Mouse (Mus musculus): Measurements from ENCODE around the gene Ddx54. TPM values are rescaled to one million over a fixed set of nuclear protein-coding genes. Genes with fewer than 3 reads are reported as not detected.
A peak's percentile ranks its signal among the peaks of the same experiment; 100 is the strongest.

Gene Ddx54
- polyA plus RNA-seq, 1 experiment from 2014 or later: 46.5 TPM

GRCm38 (mm10) chr5:120570289-120570897, 42.1 kb upstream of the Ddx54 start:
- Histone ChIP-seq H3K9ac (no peak overlapping the region), H3K4me3 (no peak overlapping the region), H3K4me2 (replicated peaks) (peak overlapping the region; percentile 20), H3K27ac (peak overlapping the region; percentile 83; the same call in 1 of the 2 replicates), H3K4me1 (peaks cover 78% of the 10 kb centered on the region), H3K9me3 (no peaks in the 10 kb centered on the region), H3K27me3 (no peaks in the 10 kb centered on the region), H3K36me3 (peaks cover 5% of the 10 kb centered on the region; the same call in 1 of the 2 replicates)
- ATAC-seq (ENCODE audit: low FRiP score, low read depth): no peak
- 74% methylated on average over 11 of the region's 11 CpGs for WGBS

DNA sequence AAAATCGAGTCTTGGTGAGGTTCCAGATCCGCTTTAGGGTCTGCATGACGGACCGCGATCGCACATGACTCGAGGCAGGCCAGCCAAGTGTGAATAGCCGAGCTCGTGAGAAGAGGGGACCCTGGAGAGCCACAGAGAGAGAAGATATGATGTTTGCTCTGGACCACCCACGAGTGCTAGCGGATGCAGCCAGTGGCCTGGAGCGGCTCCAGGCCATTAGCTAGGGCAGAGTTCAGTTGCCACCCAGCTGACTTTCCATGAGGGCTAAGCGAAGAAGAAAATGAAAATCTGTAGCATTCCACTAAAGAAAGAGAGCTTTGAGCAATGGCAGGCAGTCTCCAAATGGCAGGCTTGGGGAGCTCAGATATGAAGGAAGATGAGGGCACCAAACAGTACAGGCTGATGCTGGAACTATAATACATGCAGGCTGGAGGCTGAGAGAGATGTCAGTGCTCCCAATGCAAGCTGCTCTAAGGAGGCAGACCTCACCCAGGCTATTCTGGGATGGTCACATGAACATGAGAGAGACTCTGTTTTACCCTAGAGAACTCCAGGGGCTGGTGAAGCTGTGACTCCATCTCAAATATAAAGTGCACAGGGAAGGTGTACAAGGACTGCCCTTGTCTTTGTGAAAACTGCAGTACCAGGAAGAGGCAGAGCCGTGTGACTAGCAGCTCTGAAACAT, 41.3 kb upstream of the Ddx54 start:
- 35% methylated on average over 14 of the region's 14 CpGs for WGBS
- no peak overlapping the region for H3K9ac ChIP-seq
- H3K4me3 ChIP-seq: no peak overlapping the region
- H3K4me2 ChIP-seq (replicated peaks): peak overlapping the region; percentile 20
- peaks cover 5% of the 10 kb centered on the region; the same call in 1 of the 2 replicates for H3K36me3 ChIP-seq
- H3K4me1 ChIP-seq: peaks cover 70% of the 10 kb centered on the region
- H3K9me3 ChIP-seq: no peaks in the 10 kb centered on the region
- H3K27ac ChIP-seq: peak overlapping the region; percentile 83
- H3K27me3 ChIP-seq: no peaks in the 10 kb centered on the region
- ATAC-seq (ENCODE audit: low FRiP score, low read depth): no peak

DNA sequence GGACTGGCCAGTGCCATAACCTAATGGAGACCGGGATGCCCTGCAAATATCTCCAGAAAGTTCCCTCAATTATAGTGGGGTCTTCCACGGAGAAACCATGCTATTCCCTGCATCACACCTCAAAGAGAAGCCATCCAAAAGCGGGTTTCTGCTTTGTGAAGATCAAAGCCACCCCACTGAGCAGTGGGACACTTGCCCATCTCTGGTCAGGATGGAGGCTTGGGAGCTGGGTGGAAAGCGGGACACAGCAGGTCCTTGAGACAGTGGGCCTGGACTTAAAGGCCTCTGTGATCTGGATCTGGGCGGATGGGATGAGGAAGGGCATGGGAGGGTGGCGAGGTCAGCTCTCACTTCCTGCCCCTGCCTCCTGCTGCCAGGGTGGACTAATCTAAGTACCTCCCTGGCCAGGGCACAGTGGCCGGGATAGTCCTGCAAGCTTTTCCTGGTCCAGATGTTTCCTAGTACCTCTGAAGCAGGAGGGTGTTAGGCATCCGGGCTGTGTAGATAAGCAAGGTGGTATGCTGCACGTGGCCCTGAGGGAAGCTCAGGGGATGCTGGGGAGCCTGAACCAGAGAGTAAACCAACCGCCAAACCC, 38.0 kb upstream of the Ddx54 start:
- H3K4me2 ChIP-seq (replicated peaks): no peak overlapping the region
- H3K27me3 ChIP-seq: no peaks in the 10 kb centered on the region
- H3K27ac ChIP-seq: no peak overlapping the region
- H3K9ac ChIP-seq: no peak overlapping the region; the same call in 1 of the 2 replicates
- peaks cover 5% of the 10 kb centered on the region; the same call in 1 of the 2 replicates for H3K36me3 ChIP-seq
- 66% methylated on average over 10 of the region's 10 CpGs for WGBS
- H3K4me3 ChIP-seq: no peak overlapping the region
- H3K9me3 ChIP-seq: no peaks in the 10 kb centered on the region
- ATAC-seq (ENCODE audit: low FRiP score, low read depth): no peak
- H3K4me1 ChIP-seq: peaks cover 69% of the 10 kb centered on the region

- Histone ChIP-seq H3K36me3 (peaks cover 10% of the 10 kb centered on the region), H3K4me3 (no peak overlapping the region), H3K27ac (peak overlapping the region; percentile 44; the same call in 1 of the 2 replicates), H3K4me2 (replicated peaks) (no peak overlapping the region), H3K9me3 (no peaks in the 10 kb centered on the region), H3K9ac (no peak overlapping the region), H3K27me3 (no peaks in the 10 kb centered on the region), H3K4me1 (peaks cover 61% of the 10 kb centered on the region)
- no peak for ATAC-seq (ENCODE audit: low FRiP score, low read depth)
- 71% methylated on average over 11 of the region's 11 CpGs for WGBS
Observed at GRCm38 (mm10) chr5:120576781-120577301, 35.7 kb upstream of the Ddx54 start.

DNA sequence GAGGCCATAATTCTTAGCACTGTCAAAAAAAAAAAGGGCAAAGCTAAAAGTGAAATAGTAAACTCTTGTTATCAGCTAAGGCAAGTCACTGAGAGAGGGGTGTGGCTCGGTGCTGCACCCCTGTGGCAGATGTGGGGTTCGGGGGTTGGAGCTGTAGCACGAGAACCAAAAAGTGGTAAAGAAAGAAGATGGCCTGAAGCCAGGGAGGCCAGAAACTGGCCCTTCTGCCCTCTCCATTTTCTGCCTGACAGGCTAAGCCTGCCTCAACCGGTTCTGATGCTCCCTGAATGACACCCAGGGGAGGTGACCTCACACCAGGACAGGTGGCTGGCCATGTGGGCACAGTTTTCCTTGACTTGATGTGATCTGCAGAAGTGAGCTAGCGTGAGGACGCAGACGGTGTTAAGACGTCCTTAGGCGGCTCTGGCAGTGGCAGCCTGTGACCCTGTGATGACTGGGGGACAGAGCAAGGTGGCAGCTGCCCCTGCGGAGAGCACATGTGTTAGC, 34.6 kb upstream of the Ddx54 start:
- no peaks in the 10 kb centered on the region for H3K9me3 ChIP-seq
- H3K4me2 ChIP-seq (replicated peaks): 0 out of 2 replicates have a peak overlapping the region, but pooled peaks have one; percentile 11
- no peak overlapping the region for H3K9ac ChIP-seq
- peaks cover 56% of the 10 kb centered on the region for H3K4me1 ChIP-seq
- H3K27me3 ChIP-seq: no peaks in the 10 kb centered on the region
- ATAC-seq (ENCODE audit: low FRiP score, low read depth): peak; percentile 28; the same call in 1 of the 2 replicates
- peak overlapping the region; percentile 82 for H3K27ac ChIP-seq
- H3K4me3 ChIP-seq: no peak overlapping the region
- WGBS: 35% methylated on average over 10 of the region's 10 CpGs
- peaks cover 19% of the 10 kb centered on the region for H3K36me3 ChIP-seq

- Histone ChIP-seq H3K4me1 (peaks cover 56% of the 10 kb centered on the region), H3K27me3 (no peaks in the 10 kb centered on the region), H3K36me3 (peaks cover 25% of the 10 kb centered on the region), H3K27ac (peak overlapping the region; percentile 82), H3K9ac (no peak overlapping the region), H3K4me2 (replicated peaks) (peak overlapping the region; percentile 50), H3K9me3 (no peaks in the 10 kb centered on the region), H3K4me3 (no peak overlapping the region)
- WGBS: 18% methylated on average over 12 of the region's 12 CpGs
- ATAC-seq (ENCODE audit: low FRiP score, low read depth): no peak
Observed at GRCm38 (mm10) chr5:120578504-120579081, 33.9 kb upstream of the Ddx54 start.

- 20% methylated on average over 26 of the region's 26 CpGs for WGBS
- H3K4me2 ChIP-seq (replicated peaks): peak overlapping the region; percentile 50
Observed at GRCm38 (mm10) chr5:120579211-120579897, 33.2 kb upstream of the Ddx54 start.

DNA sequence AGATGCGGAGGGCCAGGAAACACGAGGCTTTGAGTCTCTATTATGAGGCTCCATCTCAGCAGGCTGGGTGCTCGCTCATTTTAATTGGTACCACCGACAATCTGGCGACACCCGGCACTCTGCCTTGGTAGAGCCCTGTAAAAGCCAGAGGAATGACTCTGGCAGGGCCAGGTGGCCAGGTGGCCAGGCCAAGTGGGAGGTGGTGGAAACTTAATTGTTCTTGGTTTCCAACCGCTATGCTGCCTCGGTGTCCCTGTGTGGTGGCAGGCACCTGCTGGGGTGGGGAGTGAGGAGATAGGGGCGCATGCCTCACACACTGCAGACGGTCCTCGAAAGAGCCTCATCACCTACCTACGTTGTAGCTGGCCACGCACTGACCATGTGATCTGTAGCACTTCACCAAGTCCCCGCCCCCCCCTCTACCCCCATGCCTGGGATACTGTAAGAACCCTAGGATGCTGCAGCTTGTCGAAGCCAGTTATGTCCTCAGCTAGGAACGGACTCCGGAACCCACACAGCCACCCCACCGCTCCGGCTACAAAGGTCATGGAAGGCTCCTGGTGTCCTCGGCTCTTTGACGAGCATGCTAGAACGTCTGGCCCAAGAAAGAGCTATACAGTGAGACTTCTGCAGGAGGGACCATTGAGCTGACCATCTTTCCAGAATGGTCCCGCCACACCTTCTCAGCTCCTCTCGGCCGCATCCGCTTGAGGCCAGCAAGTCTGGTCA, 32.5 kb upstream of the Ddx54 start:
- H3K36me3 ChIP-seq: peaks cover 35% of the 10 kb centered on the region
- no peak overlapping the region for H3K9ac ChIP-seq
- peaks cover 55% of the 10 kb centered on the region for H3K4me1 ChIP-seq
- H3K9me3 ChIP-seq: no peaks in the 10 kb centered on the region
- WGBS: 65% methylated on average over 26 of the region's 26 CpGs
- no peaks in the 10 kb centered on the region for H3K27me3 ChIP-seq
- H3K27ac ChIP-seq: peak overlapping the region; percentile 82
- H3K4me2 ChIP-seq (replicated peaks): peak overlapping the region; percentile 50
- H3K4me3 ChIP-seq: no peak overlapping the region
- ATAC-seq (ENCODE audit: low FRiP score, low read depth): 0 out of 2 replicates have a peak, but pooled peaks have one; percentile 8

More at GRCm38 (mm10) chr5:120579211-120579897, 33.2 kb upstream of the Ddx54 start:
- peaks cover 32% of the 10 kb centered on the region for H3K36me3 ChIP-seq
- no peaks in the 10 kb centered on the region for H3K27me3 ChIP-seq
- H3K9ac ChIP-seq: no peak overlapping the region
- no peak overlapping the region for H3K4me3 ChIP-seq
- H3K4me1 ChIP-seq: peaks cover 56% of the 10 kb centered on the region
- peak overlapping the region; percentile 82 for H3K27ac ChIP-seq
- H3K9me3 ChIP-seq: no peaks in the 10 kb centered on the region
- peak; percentile 57 for ATAC-seq (ENCODE audit: low FRiP score, low read depth)

DNA sequence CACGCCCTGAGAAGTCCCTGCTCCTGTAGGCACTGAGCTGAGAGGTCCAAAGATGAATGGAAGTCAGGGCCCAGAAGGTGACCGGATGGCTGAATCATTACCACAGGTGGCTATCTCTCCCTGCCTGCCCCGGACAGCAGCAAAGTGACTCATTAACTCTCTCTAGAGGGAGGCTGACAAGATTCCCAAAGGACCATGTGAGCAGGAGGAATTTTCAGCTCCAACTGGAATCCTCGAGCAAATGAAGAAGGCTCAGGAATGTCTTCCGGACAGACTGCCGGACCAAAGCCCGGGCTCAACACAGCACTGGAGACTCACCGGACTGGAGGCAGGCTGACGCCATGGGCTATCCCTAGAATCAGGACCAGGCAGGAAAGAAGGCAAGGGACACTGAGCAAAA, 30.5 kb upstream of the Ddx54 start:
- Histone ChIP-seq H3K27me3 (no peaks in the 10 kb centered on the region), H3K4me3 (no peak overlapping the region), H3K9ac (no peak overlapping the region), H3K9me3 (no peaks in the 10 kb centered on the region), H3K4me1 (peaks cover 55% of the 10 kb centered on the region), H3K4me2 (replicated peaks) (no peak overlapping the region), H3K36me3 (peaks cover 36% of the 10 kb centered on the region), H3K27ac (no peak overlapping the region; the same call in 1 of the 2 replicates)
- WGBS: 85% methylated on average over 9 of the region's 9 CpGs
- ATAC-seq (ENCODE audit: low FRiP score, low read depth): no peak

DNA sequence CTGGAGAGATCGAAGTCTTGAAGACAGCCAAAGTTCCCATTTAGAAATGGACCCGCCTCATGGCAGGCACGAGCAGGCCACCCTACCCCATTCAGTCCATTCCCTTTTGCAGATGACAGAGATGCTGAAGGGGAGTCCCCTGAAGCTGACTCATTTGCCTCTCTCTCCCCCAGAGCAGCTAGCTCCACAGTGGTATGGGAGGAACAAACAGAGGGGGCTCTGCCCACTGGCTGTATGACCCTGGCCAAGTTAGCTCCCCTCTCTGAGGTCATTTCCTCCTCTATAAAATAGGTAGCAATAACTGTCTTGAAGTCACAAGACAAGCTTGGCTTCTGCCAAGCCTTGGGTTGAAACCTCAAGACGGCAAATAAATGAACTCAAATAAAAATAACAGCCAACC, 29.0 kb upstream of the Ddx54 start:
- Histone ChIP-seq H3K9me3 (no peaks in the 10 kb centered on the region), H3K9ac (no peak overlapping the region), H3K4me2 (replicated peaks) (no peak overlapping the region), H3K4me1 (peaks cover 50% of the 10 kb centered on the region), H3K36me3 (peaks cover 36% of the 10 kb centered on the region), H3K27ac (no peak overlapping the region), H3K27me3 (no peaks in the 10 kb centered on the region), H3K4me3 (no peak overlapping the region)
- ATAC-seq (ENCODE audit: low FRiP score, low read depth): no peak
- WGBS: 82% methylated on average over 4 of the region's 4 CpGs

DNA sequence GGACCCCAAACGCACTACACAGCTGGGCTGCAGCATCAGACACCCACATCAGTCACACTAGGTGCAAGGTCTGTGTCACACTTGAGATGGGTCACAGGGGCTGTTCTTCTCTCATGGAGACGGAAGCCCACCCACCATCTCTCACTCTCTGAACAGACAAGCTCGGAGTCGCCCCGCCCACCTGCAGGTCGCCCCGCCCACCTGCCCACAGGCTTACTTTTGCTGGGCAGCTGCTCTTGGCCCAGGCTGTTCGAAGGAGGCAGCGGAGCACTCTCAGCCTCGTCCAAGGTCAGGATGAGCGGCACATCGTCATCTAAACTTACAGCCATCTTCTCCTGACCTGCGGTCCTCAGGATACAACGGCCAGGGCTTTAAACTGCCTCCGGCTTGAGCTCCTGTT, 27.6 kb upstream of the Ddx54 start:
- 46% methylated on average over 15 of the region's 15 CpGs for whole genome bisulfite sequencing
- Histone ChIP-seq H3K9me3 (no peaks in the 10 kb centered on the region), H3K27me3 (no peaks in the 10 kb centered on the region), H3K36me3 (peaks cover 36% of the 10 kb centered on the region), H3K9ac (no peak overlapping the region), H3K27ac (0 out of 2 replicates have a peak overlapping the region, but pooled peaks have one; percentile 3), H3K4me2 (replicated peaks) (no peak overlapping the region), H3K4me3 (no peak overlapping the region), H3K4me1 (peaks cover 40% of the 10 kb centered on the region)
- no peak for ATAC-seq (ENCODE audit: low FRiP score, low read depth)
